Mouse (Mus musculus): ENCODE data around the gene Pde11a. TPM values are rescaled to one million over a fixed set of nuclear protein-coding genes. Genes with fewer than 3 reads are reported as not detected.

Pde11a gene
- polyA plus RNA-seq, 2 experiments = 0.33 to 0.58 TPM

GRCm38 (mm10) chr2:76362111-76362510 lies 23.5 kb upstream of the Pde11a start:
- Histone ChIP-seq H3K9ac (ENCODE audit: low read depth, low read length, severe bottlenecking) (no peak overlapping the region), H3K9me3 (ENCODE audit: control insufficient read depth, low read length) (no peaks in the 10 kb centered on the region), H3K36me3 (ENCODE audit: control insufficient read depth, insufficient read depth, low read length) (no peaks in the 10 kb centered on the region), H3K4me1 (ENCODE audit: control insufficient read depth, insufficient read depth, low read length) (no peaks in the 10 kb centered on the region), H3K4me3 (replicated peaks; ENCODE audit: low read length) (no peak overlapping the region), H3K27me3 (ENCODE audit: control insufficient read depth, insufficient read depth, low read length) (no peaks in the 10 kb centered on the region), H3K4me2 (replicated peaks; ENCODE audit: low read depth, low read length, severe bottlenecking) (no peak overlapping the region), H3K27ac (replicated peaks; ENCODE audit: low read depth, low read length) (no peak overlapping the region)
- no peak for TF ChIP-seq POLR2A (IDR thresholded peaks at IDR 0.05; ENCODE audit: borderline replicate concordance, extremely low read depth, insufficient read depth, insufficient read length)
- ATAC-seq (ENCODE audit: low FRiP score, low read depth) (no peak), DNase-seq (ENCODE audit: low spot score) (no peak)
- 30% methylated on average over 2 of the region's 2 CpGs for WGBS

DNA sequence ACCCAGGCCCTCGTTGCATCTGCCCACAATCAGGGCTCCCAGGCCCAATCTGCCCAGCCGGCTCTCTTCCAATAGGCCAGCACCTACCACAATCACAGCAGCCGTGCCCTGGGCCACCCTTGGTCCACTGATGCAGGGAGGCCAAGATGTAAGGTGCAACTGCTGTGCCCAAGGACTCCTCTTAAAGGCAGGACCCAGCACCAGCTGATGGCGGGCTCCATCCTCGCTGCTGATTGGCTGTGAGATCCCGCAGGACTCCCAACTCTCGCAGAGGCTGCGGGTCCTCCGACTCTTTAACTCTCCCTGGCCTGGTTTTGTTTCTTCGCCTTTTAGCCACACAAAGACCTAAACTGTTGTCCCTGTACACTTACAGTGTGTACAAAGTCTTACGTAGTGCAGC lies 21.7 kb upstream of the Pde11a start, which contains the start of gene Cyct:
Cyct (minus strand) TSS at position 225 of the 400 bp plus-strand sequence.
- H3K4me3 ChIP-seq (replicated peaks; ENCODE audit: low read length) = no peak within 1 kb of the TSS
- WGBS = 82% methylated on average over 11 of the region's 11 CpGs

DNA sequence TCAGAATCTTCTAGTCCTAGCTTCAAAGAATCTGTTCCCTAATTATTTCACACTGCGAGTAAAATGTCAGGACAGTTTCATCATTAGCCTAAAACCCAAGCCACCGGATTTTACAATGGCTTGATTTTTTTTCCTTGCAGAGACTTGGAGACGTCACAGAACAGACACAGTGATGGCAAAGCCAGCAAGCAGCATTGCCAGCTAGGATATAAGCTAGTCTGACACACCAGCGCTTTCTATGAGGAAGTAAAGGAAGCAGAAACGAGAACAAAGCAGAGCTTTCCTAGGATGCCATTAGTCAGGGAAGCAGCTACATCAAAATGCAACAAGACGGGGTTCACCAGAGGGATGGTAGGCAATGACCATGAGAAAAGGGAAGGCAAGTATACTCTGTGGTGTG lies 9.3 kb upstream of the Pde11a start:
- no peak overlapping the region for H3K9ac ChIP-seq (ENCODE audit: low read depth, low read length, severe bottlenecking)
- no peak overlapping the region for H3K4me2 ChIP-seq (replicated peaks; ENCODE audit: low read depth, low read length, severe bottlenecking)
- H3K9me3 ChIP-seq (ENCODE audit: control insufficient read depth, low read length) = no peaks in the 10 kb centered on the region
- no peak overlapping the region for H3K4me3 ChIP-seq (replicated peaks; ENCODE audit: low read length)
- no peaks in the 10 kb centered on the region for H3K27me3 ChIP-seq (ENCODE audit: control insufficient read depth, insufficient read depth, low read length)
- TF ChIP-seq POLR2A (IDR thresholded peaks at IDR 0.05; ENCODE audit: borderline replicate concordance, extremely low read depth, insufficient read depth, insufficient read length) = no peak
- H3K4me1 ChIP-seq (ENCODE audit: control insufficient read depth, insufficient read depth, low read length) = no peaks in the 10 kb centered on the region
- DNase-seq (ENCODE audit: low spot score) (no peak), ATAC-seq (ENCODE audit: low FRiP score, low read depth) (no peak)
- H3K36me3 ChIP-seq (ENCODE audit: control insufficient read depth, insufficient read depth, low read length) = no peaks in the 10 kb centered on the region
- H3K27ac ChIP-seq (replicated peaks; ENCODE audit: low read depth, low read length) = no peak overlapping the region
- 74% methylated on average over 6 of the region's 6 CpGs for WGBS

More for the DNA sequence above, 21.7 kb upstream of the Pde11a start, which contains the start of gene Cyct:
- Histone ChIP-seq H3K4me2 (replicated peaks; ENCODE audit: low read depth, low read length, severe bottlenecking) (no peak within 1 kb of the TSS), H3K9ac (ENCODE audit: low read depth, low read length, severe bottlenecking) (no peak within 1 kb of the TSS), H3K27me3 (ENCODE audit: control insufficient read depth, insufficient read depth, low read length) (no peaks in the 10 kb centered on the region), H3K27ac (replicated peaks; ENCODE audit: low read depth, low read length) (no peak within 1 kb of the TSS), H3K36me3 (ENCODE audit: control insufficient read depth, insufficient read depth, low read length) (no peaks in the 10 kb centered on the region), H3K9me3 (ENCODE audit: control insufficient read depth, low read length) (no peaks in the 10 kb centered on the region), H3K4me1 (ENCODE audit: control insufficient read depth, insufficient read depth, low read length) (no peaks in the 10 kb centered on the region)
- ATAC-seq (ENCODE audit: low FRiP score, low read depth) (no peak), DNase-seq (ENCODE audit: low spot score) (no peak)
- TF ChIP-seq POLR2A (IDR thresholded peaks at IDR 0.05; ENCODE audit: borderline replicate concordance, extremely low read depth, insufficient read depth, insufficient read length) = no peak

DNA sequence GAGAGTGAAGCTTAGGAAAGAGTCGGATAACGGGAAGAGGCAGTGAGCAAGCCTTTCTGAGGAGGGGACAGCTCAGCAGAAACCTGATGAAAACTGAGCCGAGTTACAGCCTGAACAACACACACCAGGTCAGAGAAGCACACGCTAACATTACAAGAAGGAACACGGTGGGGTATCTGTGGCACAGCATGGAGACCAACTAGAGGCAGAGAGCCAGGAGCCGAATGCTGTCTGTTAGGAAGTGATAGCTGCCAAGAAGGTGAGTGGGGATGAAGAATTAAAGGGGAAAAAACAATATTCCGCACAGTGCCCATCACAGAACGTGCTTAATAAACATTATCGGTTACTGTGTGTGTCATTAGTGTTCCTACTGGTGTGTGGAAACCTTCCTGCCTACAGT lies 3.6 kb upstream of the Pde11a start:
- H3K27ac ChIP-seq (replicated peaks; ENCODE audit: low read depth, low read length) = no peak overlapping the region
- peaks cover 22% of the 10 kb centered on the region for H3K27me3 ChIP-seq (ENCODE audit: control insufficient read depth, insufficient read depth, low read length)
- 85% methylated on average over 9 of the region's 9 CpGs for WGBS
- DNase-seq (ENCODE audit: low spot score) (no peak), ATAC-seq (ENCODE audit: low FRiP score, low read depth) (no peak)
- no peak for TF ChIP-seq POLR2A (IDR thresholded peaks at IDR 0.05; ENCODE audit: borderline replicate concordance, extremely low read depth, insufficient read depth, insufficient read length)
- no peaks in the 10 kb centered on the region for H3K9me3 ChIP-seq (ENCODE audit: control insufficient read depth, low read length)
- no peaks in the 10 kb centered on the region for H3K36me3 ChIP-seq (ENCODE audit: control insufficient read depth, insufficient read depth, low read length)
- H3K9ac ChIP-seq (ENCODE audit: low read depth, low read length, severe bottlenecking) = no peak overlapping the region
- peaks cover 6% of the 10 kb centered on the region; the same call in 1 of the 2 replicates for H3K4me1 ChIP-seq (ENCODE audit: control insufficient read depth, insufficient read depth, low read length)
- no peak overlapping the region for H3K4me3 ChIP-seq (replicated peaks; ENCODE audit: low read length)
- H3K4me2 ChIP-seq (replicated peaks; ENCODE audit: low read depth, low read length, severe bottlenecking) = no peak overlapping the region

GRCm38 (mm10) chr2:76334596-76334995 lies 4.0 kb downstream of the Pde11a start:
- Histone ChIP-seq H3K27ac (replicated peaks; ENCODE audit: low read depth, low read length) (no peak overlapping the region), H3K4me2 (replicated peaks; ENCODE audit: low read depth, low read length, severe bottlenecking) (no peak overlapping the region), H3K4me3 (replicated peaks; ENCODE audit: low read length) (no peak overlapping the region), H3K4me1 (ENCODE audit: control insufficient read depth, insufficient read depth, low read length) (peaks cover 6% of the 10 kb centered on the region; the same call in 1 of the 2 replicates), H3K9me3 (ENCODE audit: control insufficient read depth, low read length) (no peaks in the 10 kb centered on the region), H3K27me3 (ENCODE audit: control insufficient read depth, insufficient read depth, low read length) (peaks cover 19% of the 10 kb centered on the region), H3K36me3 (ENCODE audit: control insufficient read depth, insufficient read depth, low read length) (no peaks in the 10 kb centered on the region), H3K9ac (ENCODE audit: low read depth, low read length, severe bottlenecking) (no peak overlapping the region)
- DNase-seq (ENCODE audit: low spot score) (no peak), ATAC-seq (ENCODE audit: low FRiP score, low read depth) (no peak)
- WGBS = 78% methylated on average over 5 of the region's 5 CpGs
- TF ChIP-seq POLR2A (IDR thresholded peaks at IDR 0.05; ENCODE audit: borderline replicate concordance, extremely low read depth, insufficient read depth, insufficient read length) = no peak
